Mouse (Mus musculus): ENCODE results near the gene Adam11.

Gene Adam11

DNA sequence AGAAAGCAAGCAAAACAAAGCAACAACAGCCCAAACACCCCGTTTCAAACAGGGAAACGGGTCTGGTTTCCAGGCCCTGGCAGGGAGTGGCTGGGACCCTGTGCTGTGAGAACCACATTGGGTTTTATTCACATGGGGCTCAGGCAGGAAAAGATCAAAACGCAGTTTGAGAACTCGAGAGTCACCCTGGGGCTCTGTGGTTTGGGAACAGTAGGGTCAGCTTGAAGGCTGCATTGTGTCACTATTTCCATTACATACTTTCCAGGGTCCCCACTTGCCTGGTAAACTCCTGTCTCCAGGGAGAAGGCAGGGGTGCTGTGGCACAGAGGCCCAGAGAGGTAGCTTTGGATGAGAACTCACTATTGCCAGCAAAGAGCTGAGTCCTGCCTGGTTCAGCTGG is 65.9 kb downstream of the Adam11 start:
- DNase-seq (ENCODE audit: low spot score in 2 of 2) = no peak
